Mouse (Mus musculus): ENCODE measurements around the gene Ace2.

The Ace2 gene

DNA sequence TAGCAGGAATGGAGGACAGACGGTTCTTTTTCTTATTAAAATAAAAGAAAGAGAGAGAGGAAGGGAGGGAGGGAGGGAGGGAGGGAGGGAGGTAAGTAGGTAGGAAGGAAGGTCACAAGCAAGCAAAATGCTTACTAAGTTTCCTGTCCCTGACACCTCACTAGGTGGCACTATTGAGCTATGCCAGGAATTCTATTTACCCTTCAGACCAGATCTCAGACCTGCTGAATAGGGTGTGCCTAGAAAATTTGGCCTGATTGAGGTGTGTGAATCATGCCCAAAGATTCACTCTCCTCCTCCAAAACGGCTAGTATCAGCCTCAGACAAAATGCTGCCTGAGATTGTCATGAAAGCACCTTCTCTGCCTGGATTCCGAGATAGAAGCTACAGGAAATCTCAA, 44.7 kb downstream of the Ace2 start:
- peak; percentile 10 to 43 for DNase-seq

DNA sequence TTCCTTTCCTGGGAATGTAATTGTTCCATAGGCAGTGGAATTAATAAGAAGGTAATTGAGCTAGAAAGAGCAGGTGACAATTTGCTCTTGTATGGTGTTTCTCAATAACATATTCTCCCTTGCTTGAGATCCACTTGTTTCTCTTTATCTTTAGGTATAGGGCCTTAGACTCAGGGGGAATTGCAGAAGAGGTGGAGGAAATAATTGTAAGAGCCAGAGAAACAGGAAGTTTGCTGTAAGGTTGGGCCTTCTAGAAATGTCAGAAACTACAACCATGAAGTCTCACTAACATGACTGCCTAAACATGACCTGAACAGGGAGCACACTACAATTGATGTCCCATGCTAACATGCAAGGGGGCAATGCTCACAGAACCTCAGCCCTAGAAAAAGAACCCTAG, 50.7 kb downstream of the Ace2 start:
- no peak for DNase-seq

- DNase-seq: no peak
These were observed 58.5 kb downstream of the Ace2 start for GRCm38 (mm10) chrX:164197679-164198078.

DNA sequence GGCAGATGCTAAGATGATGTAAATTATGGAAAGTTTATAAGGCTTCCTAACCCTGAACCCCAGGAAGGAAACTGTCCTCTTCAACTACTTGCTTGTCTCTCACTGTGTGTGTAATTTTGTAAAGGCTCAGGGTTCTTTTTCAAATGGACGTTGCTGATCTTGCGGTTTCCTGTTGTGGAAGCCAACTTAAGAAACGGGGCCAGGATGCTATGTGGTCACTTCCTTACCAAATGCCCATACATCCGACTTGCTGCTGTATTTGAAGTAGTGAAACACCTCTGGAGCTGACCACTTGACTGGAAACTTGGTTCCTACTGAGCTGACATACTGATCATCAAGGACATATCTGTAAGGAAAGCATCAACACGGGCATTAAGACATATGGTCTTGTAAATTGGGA, 61.4 kb downstream of the Ace2 start:
- no peak for DNase-seq

GRCm38 (mm10) chrX:164221989-164222388, 82.9 kb downstream of the Ace2 start:
- no peak for DNase-seq

DNA sequence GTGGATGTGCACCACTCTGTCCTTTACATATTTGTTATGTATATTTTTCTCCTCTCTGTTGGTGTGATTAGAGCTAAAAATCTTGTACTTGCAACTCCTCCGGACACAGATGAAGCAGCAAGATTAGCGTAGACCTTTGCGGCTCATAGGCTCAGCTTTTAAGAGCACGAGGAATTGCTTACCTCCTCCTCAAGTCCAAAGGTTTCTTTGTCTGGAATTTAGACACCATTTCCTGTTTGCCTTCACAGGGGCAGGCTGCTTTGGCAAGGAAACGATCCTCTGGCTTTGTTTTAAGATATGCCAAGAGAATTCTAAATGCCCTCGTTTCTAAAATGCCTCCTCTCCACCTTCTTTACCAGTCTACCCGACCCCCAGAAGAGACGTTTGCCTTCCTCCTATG, 94.2 kb downstream of the Ace2 start:
- DNase-seq: no peak
